Mouse (Mus musculus): ENCODE data around the gene Adcy9.
A peak's percentile ranks its signal among the peaks of the same experiment; 100 is the strongest.

Gene Adcy9

DNA sequence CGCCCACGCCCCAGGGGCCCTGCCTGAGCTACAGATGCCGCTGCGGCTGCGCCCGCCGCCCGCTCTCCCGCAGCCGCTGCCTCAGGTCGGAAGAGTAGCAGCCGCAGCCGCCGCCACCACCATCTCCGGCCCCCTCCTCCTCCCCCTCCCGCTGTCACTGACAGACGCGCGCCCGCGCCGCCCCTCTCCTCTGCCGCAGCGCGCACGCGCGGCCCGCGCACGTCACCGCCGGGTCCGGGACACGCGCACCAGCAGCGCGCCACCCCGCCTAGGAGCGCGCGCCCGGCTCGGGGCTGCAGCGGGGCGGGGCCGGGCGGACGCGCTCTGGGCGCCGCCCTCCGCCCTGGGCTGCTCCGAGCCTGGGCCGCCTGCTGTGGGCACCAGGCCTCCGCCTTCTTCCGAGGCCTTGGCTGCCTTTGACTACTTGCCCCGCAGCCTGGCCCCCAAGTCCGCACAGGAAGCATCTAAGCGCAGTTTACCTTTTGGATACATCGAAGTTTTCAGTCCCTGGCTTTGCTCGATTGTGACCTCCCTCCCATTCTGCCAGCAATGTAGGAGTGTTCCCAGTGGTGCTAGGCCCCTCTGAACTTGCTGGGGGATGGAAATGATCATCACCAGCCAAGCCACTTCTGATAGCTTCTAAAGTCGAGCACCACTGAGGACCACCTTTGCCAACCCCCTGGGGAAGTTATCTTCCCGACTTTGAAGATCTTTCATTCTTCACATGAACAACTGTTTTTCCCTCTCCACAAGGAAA lies at the start of gene Adcy9:
Gene Adcy9, minus strand, starts transcription at position 201 of the 757 bp plus-strand sequence.
- peak; percentile 87 for DNase-seq (ENCODE audit: low spot score)

DNA sequence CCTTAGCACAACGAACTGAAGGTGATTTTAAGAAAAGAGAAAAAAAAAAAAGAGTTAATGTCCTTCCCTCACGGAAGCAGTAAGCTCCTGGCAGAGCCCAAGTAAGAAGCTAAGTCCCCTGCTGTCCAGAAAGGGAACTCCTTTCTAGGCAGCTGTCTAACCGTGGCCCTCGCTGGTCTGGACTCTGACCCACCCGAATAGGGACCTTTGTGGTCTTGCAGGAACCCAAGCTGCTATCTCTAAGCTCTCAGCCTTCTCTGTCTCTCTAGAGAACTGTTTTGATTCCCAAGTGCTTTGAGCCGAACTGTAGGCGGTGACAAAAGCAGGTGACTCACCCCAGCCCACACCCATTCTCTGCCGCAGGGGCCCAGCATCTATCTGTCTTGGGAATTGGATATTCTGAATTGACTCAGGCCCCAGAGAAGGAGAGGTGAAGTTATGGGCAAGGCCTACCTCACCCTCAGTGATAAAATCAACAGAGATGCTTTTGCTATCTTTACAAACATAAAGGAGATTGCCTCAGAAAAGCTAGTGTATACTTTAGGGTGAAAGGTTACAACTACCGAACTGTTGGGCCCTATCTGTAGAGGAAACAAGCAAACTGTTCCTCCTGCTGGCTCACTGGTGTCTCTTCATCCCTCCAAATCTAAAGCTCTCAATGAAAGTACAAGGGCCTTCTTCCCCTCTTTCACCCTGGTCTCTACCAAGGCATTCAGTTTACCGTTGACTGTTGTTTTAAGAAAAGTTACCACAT lies 49.5 kb upstream of the Adcy9 start:
- no peak for DNase-seq (ENCODE audit: low spot score)

- DNase-seq (ENCODE audit: low spot score): no peak
Measured at GRCm38 (mm10) chr16:4464529-4465089, 44.3 kb upstream of the Adcy9 start.

- DNase-seq (ENCODE audit: low spot score): no peak
Measured at GRCm38 (mm10) chr16:4457927-4458326, 37.6 kb upstream of the Adcy9 start.

DNA sequence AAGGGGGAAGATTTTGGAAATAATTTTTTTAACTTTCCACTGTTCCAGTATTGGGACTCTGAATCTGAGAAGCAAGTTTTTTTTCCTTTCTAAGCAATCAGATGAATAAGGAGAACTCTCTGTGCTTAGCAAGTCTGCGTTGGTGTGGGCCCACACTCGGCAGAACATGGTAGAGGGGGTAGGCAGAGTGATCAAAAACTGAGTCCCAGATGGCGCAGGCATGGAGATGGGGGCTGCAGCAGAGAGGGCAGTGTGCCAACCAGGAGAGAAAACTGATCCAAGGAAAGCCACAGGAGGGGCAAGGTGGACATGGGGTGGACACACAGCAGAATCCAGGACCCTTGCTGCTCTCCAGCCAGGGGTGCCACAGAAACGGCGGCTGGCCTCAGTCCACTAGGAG lies 36.1 kb upstream of the Adcy9 start:
- no peak for DNase-seq (ENCODE audit: low spot score)

GRCm38 (mm10) chr16:4455693-4456092 lies 35.4 kb upstream of the Adcy9 start:
- DNase-seq (ENCODE audit: low spot score): no peak

DNA sequence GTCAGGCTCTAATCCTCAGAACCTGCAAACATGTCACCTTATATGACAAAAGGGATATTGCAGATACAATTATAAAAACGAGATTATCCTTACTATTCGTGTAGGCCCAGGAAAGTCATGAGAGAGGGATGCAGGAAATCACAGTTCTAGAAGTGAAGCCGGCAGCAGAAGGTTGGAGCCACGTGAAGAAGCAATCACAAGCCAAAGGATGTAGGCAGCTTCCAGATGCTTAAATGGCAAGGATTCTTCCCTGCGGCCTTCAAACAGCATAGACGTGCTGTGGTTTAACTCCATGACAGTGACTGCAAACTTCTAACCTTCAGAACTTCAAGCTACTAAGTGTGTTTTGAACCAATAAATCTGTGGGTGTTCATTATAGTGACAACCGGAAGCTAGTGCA lies 34.3 kb upstream of the Adcy9 start:
- no peak for DNase-seq (ENCODE audit: low spot score)

GRCm38 (mm10) chr16:4449418-4449817 lies 29.1 kb upstream of the Adcy9 start:
- DNase-seq (ENCODE audit: low spot score): no peak

- DNase-seq (ENCODE audit: low spot score): peak; percentile 20
Measured at GRCm38 (mm10) chr16:4448235-4448634, 27.9 kb upstream of the Adcy9 start.

DNA sequence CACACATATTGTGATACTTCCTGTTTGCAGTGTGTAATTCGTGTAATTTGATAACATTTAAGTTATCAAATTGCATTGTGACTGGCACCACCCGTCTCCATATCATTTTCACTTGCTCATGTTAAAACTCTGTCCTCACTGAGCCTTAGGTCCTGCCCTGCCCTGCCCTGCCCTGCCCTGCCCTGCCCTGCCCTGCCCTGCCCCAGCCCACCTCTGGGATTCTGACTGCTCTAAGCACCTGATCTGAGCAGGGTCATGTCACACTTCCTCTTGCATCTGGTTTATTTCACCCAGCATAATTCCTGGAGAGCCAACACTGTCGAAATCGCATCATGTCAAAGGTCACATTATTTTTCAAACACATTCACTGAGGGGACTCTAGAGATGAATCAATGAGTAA lies 26.1 kb upstream of the Adcy9 start:
- DNase-seq (ENCODE audit: low spot score): no peak

- DNase-seq (ENCODE audit: low spot score): no peak
Measured at GRCm38 (mm10) chr16:4444378-4444777, 24.1 kb upstream of the Adcy9 start.

- no peak for DNase-seq (ENCODE audit: low spot score)
Measured at GRCm38 (mm10) chr16:4439302-4440066, 19.2 kb upstream of the Adcy9 start.

- no peak for DNase-seq (ENCODE audit: low spot score)
Measured at GRCm38 (mm10) chr16:4436738-4437137, 16.4 kb upstream of the Adcy9 start.

GRCm38 (mm10) chr16:4435371-4435770 lies 15.1 kb upstream of the Adcy9 start:
- DNase-seq (ENCODE audit: low spot score): no peak

DNA sequence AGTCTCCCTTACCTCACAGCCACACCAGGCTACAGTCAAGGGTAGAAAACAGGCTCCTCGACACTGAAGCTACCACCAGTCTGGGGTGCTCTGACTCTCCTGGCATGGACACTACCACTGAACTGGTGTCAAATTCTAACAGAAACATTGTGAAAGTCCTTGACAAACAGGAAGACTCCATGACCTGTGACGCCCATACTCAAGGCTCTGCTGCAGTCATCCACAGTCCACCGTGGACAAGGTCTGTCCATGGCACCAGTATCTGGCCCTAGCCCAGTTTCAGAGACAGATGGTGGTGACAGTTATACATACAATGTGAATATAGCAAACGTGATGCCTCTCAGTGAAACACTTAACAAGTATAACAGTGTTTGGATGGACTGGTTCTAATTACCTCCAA lies 11.5 kb upstream of the Adcy9 start:
- no peak for DNase-seq (ENCODE audit: low spot score)

DNA sequence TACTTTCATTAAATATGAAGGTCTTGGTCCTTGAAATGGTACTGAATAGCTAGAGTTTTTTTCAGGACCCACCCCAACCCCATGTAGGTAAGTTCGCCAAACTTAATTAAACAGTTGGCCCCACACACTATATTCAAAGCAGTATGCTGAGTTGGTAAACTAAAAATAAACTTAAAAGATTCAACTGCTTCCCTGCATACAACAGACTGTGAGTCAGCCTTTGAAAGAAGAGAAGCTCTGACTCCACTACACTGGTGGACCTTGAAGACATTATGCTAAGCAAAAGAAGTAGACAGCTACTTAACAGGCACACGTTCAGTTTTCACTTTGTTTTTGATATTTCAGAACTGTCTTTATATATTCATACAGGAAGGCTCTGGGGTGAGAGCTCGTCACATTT lies 10.7 kb upstream of the Adcy9 start:
- DNase-seq (ENCODE audit: low spot score): no peak

GRCm38 (mm10) chr16:4430232-4430631 lies 9.9 kb upstream of the Adcy9 start:
- DNase-seq (ENCODE audit: low spot score): no peak

- no peak for DNase-seq (ENCODE audit: low spot score)
Measured at GRCm38 (mm10) chr16:4425658-4426234, 5.4 kb upstream of the Adcy9 start.

DNA sequence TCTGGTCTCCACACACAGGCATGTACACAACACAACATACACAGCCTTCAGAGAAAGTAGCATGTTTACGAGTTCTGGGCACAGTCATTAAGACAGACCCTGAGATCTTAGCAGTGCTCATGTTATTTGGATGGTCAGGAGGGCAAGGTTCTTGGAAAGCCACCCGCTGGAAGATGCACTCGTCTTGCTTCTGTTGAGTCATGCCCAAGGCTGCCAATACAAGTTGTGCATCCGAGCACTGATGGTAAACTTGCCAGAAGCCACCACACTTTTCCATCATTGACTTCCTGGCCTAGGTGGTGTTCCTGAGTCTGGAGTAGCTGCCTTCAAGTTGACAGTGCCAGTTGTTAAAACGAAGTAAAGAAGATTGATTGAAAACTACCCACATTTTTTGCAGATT lies 3.3 kb upstream of the Adcy9 start:
- DNase-seq (ENCODE audit: low spot score): no peak

DNA sequence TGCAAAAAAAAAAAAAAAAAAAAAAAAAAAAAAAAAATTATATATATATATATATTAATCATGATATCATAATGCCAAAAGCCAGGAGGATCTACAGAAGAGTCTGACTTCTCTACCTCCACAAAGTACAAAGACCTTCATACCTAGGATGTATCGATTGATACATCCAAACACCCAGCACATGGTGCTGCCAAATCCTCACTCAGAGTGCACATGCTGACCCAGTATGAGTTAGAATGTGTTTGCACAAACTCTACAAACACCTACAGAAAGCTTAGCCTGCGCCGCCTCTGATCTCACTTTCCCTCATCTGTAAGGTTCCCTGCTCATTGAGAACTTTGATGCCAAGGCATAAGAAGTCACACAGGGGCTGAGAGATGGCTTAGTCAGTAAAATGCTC lies 2.7 kb upstream of the Adcy9 start:
- DNase-seq (ENCODE audit: low spot score): no peak

- peak; percentile 42 for DNase-seq (ENCODE audit: low spot score)
Measured at GRCm38 (mm10) chr16:4419546-4420297, 576 bp downstream of the Adcy9 start.
